Mouse (Mus musculus) embryonic facial prominence, embryonic 12.5 days (tissue): ENCODE results near the gene Ldlrad3. TPM values are rescaled to one million over a fixed set of nuclear protein-coding genes. Genes with fewer than 3 reads are reported as not detected.

Experiments
- ATAC-seq: fragments of 200-750 bp; cut with Nextera tagmentation; 2 replicates; pipeline ENCODE4 v1.8.0; 2017; ENCODE audit not compliant: insufficient number of reproducible peaks, insufficient read depth, low FRiP score, low TSS enrichment
- H3K27ac ChIP-seq: fragments of 300-500 bp; sonication (generic); 2 replicates; pipeline ENCODE4 v1.5.1; 2016; ENCODE audit warnings: mild to moderate bottlenecking
- H3K27me3 ChIP-seq: fragments of 300-500 bp; sonication (generic); 2 replicates; pipeline ENCODE4 v1.6.1; 2016; ENCODE audit warnings: mild to moderate bottlenecking, moderate library complexity
- H3K36me3 ChIP-seq: fragments of 300-500 bp; sonication (generic); 2 replicates; pipeline ENCODE4 v1.6.1; 2016; ENCODE audit warnings: mild to moderate bottlenecking
- H3K4me1 ChIP-seq: fragments of 300-500 bp; sonication (generic); 2 replicates; pipeline ENCODE4 v1.6.1; 2016
- H3K4me2 ChIP-seq: fragments of 300-500 bp; sonication (generic); replicated peaks from 2 replicates; pipeline ENCODE4 v1.6.1; 2016; ENCODE audit warnings: mild to moderate bottlenecking, moderate library complexity
- H3K4me3 ChIP-seq: fragments of 300-500 bp; sonication (generic); 2 replicates; pipeline ENCODE4 v1.5.1; 2016; ENCODE audit warnings: mild to moderate bottlenecking
- H3K9ac ChIP-seq: fragments of 300-500 bp; sonication (generic); 2 replicates; pipeline ENCODE4 v1.6.1; 2016; ENCODE audit warnings: mild to moderate bottlenecking, moderate library complexity
- H3K9me3 ChIP-seq: fragments of 300-500 bp; sonication (generic); 2 replicates; pipeline ENCODE4 v1.6.1; 2016; ENCODE audit warnings: mild to moderate bottlenecking, moderate library complexity
- WGBS: fragments of 180-500 bp; shearing (Covaris S2); methylation state at CpG from one replicate; pipeline ENCODE4 v1.1.7; 2016; 5-methylcytosine and 5-hydroxymethylcytosine counted together
- polyA plus RNA-seq: library from polyadenylated mRNA; unstranded; fragments of >200 nt; fragmentation: Nextera tagmentation; extraction: Ambion mirVana; gene quantifications from 2 replicates; pipeline ENCODE4 v1.2.1, GENCODE M21; 2016

Ldlrad3 gene
- polyA plus RNA-seq, 1 experiment from 2014 or later: 55.7 TPM

- WGBS: 60% methylated on average over 1 of the region's 1 CpGs
- peaks cover 43% of the 10 kb centered on the region for H3K4me1 ChIP-seq
- H3K4me3 ChIP-seq: no peak overlapping the region
- H3K9me3 ChIP-seq: no peaks in the 10 kb centered on the region
- ATAC-seq: no peak
- no peak overlapping the region for H3K9ac ChIP-seq
- no peaks in the 10 kb centered on the region; the same call in 1 of the 2 replicates for H3K36me3 ChIP-seq
- no peak overlapping the region for H3K4me2 ChIP-seq
- no peak overlapping the region for H3K27ac ChIP-seq
- H3K27me3 ChIP-seq: no peaks in the 10 kb centered on the region
Measured at GRCm38 (mm10) chr2:101961391-101961790, 224.8 kb downstream of the Ldlrad3 start.

DNA sequence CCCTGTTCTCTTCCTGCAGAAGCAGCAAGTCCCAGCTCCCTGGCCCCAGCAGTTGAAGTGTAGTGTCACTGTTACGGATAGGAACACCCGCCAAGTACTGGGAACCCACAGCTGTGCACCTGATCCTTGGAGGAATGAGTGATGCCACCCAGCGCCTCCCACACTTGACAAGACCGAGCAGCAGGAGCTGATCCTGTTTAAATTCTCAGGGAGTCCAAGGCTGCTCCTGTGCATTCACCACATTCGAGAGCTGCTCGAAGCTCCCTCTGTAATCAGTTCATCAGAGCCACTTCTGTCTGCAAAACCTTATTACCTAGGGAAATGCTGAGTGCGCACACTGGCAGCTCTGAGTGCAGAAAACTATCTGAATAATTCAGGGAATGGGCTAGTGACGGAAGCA is 225.5 kb downstream of the Ldlrad3 start:
- Histone ChIP-seq H3K4me1 (peaks cover 44% of the 10 kb centered on the region), H3K27me3 (no peaks in the 10 kb centered on the region), H3K9ac (no peak overlapping the region), H3K27ac (no peak overlapping the region), H3K9me3 (no peaks in the 10 kb centered on the region), H3K4me2 (no peak overlapping the region), H3K4me3 (no peak overlapping the region), H3K36me3 (no peaks in the 10 kb centered on the region; the same call in 1 of the 2 replicates)
- WGBS: 71% methylated on average over 8 of the region's 8 CpGs
- no peak for ATAC-seq

DNA sequence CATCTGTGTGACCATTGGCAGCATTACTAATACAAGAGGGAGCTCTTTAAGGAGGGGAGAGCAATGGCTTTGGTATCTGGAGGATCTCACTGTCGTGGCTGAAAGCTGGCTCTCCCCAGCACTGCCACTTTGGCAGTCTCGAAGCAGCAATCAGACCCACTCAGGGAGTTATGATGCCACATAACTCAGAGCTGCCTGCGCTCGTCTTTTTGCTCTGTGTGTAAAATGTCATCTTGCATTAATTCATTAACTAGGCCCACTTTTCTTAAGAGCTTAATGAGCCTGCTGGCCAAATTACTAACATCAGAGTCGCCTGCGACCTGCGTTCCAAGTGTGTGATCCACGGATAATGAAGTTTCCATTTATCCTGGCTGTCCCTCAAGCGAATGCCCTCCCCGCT is 230.1 kb downstream of the Ldlrad3 start:
- Histone ChIP-seq H3K27ac (no peak overlapping the region), H3K4me3 (no peak overlapping the region), H3K4me2 (no peak overlapping the region), H3K4me1 (peaks cover 16% of the 10 kb centered on the region; the same call in 1 of the 2 replicates), H3K27me3 (no peaks in the 10 kb centered on the region), H3K36me3 (peaks cover 30% of the 10 kb centered on the region), H3K9ac (no peak overlapping the region), H3K9me3 (no peaks in the 10 kb centered on the region)
- ATAC-seq: no peak
- 55% methylated on average over 10 of the region's 10 CpGs for WGBS

GRCm38 (mm10) chr2:101952951-101953361 is 233.2 kb downstream of the Ldlrad3 start:
- Histone ChIP-seq H3K9ac (no peak overlapping the region), H3K4me1 (peaks cover 10% of the 10 kb centered on the region; the same call in 1 of the 2 replicates), H3K27me3 (no peaks in the 10 kb centered on the region), H3K36me3 (peaks cover 34% of the 10 kb centered on the region), H3K27ac (no peak overlapping the region), H3K9me3 (no peaks in the 10 kb centered on the region), H3K4me2 (no peak overlapping the region), H3K4me3 (no peak overlapping the region)
- whole genome bisulfite sequencing: 86% methylated on average over 8 of the region's 8 CpGs
- no peak for ATAC-seq

DNA sequence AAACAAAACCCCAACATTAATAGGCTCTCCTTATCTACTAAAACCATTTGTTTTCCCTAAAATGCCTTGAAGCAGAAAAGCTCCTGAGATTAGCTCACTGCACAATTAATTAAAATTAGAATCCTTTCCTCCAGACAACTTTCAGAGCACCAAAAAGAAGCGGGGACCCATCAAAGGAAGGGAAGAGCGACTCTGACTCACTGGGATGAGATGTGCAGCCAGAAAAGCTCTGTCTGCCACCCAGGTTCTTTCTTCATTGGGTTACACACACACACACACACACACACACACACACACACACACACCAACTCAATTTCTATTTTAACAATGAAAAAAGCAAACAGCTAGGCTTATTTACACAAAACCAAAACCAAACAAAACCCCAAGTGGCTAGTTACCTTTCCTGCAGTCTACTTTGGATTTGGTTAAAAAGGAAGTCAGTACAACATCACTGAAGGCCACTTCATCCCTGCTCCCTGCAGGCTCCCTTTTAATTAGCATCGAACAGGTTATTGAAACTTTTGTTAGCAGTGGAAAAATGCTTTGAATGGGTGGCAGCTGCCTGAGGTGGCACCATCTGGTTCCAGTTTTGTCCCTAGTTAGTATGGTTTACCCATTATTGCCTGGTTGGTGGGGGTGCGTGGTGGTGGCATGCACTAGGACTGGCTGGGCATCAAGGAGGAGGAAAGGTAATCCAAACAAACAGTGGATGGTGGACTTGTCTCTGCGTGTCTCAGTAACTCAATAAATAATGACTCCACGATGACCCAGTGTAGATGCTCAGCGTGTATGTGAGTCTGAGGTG is 235.3 kb downstream of the Ldlrad3 start:
- H3K36me3 ChIP-seq: peaks cover 34% of the 10 kb centered on the region
- H3K9ac ChIP-seq: no peak overlapping the region
- WGBS: 62% methylated on average over 7 of the region's 7 CpGs
- H3K4me2 ChIP-seq: no peak overlapping the region
- H3K27me3 ChIP-seq: no peaks in the 10 kb centered on the region
- no peak overlapping the region for H3K27ac ChIP-seq
- ATAC-seq: no peak
- no peaks in the 10 kb centered on the region for H3K9me3 ChIP-seq
- no peak overlapping the region for H3K4me3 ChIP-seq
- 0 out of 2 replicates have a peak, but pooled peaks cover 2% of the 10 kb centered on the region for H3K4me1 ChIP-seq

GRCm38 (mm10) chr2:101935006-101935405 is 251.2 kb downstream of the Ldlrad3 start:
- WGBS: 87% methylated on average over 1 of the region's 1 CpGs
- H3K4me3 ChIP-seq: no peak overlapping the region
- no peaks in the 10 kb centered on the region for H3K9me3 ChIP-seq
- ATAC-seq: no peak
- no peak overlapping the region for H3K9ac ChIP-seq
- H3K27ac ChIP-seq: no peak overlapping the region
- no peaks in the 10 kb centered on the region for H3K36me3 ChIP-seq
- H3K27me3 ChIP-seq: no peaks in the 10 kb centered on the region
- no peak overlapping the region for H3K4me2 ChIP-seq
- no peaks in the 10 kb centered on the region for H3K4me1 ChIP-seq

DNA sequence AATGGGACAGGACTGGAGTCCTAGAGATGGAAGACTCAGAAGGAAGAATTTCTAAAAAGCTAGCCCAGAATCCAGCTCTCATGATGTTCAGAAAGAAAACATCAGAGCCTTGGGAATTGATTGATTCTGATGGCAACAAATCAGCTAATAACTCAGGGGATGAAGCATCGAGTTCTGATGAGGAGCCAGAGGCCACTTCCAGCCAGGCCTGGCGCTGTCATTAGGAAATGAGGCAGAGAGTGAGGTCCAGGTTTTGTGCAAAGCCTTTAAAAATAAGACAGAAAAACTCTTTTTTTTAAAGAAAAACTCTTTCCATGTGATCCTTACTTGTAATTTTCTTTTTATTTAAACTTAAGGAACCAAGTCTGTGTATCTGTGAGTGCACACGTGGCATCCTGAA is 252.9 kb downstream of the Ldlrad3 start:
- Histone ChIP-seq H3K9me3 (no peaks in the 10 kb centered on the region), H3K27me3 (no peaks in the 10 kb centered on the region), H3K4me3 (no peak overlapping the region), H3K36me3 (no peaks in the 10 kb centered on the region), H3K4me2 (no peak overlapping the region), H3K4me1 (no peaks in the 10 kb centered on the region), H3K27ac (no peak overlapping the region), H3K9ac (no peak overlapping the region)
- WGBS: 80% methylated on average over 3 of the region's 3 CpGs
- no peak for ATAC-seq

- Histone ChIP-seq H3K4me2 (no peak overlapping the region), H3K4me3 (no peak overlapping the region), H3K36me3 (no peaks in the 10 kb centered on the region), H3K9me3 (no peaks in the 10 kb centered on the region), H3K9ac (no peak overlapping the region), H3K27ac (no peak overlapping the region), H3K4me1 (no peaks in the 10 kb centered on the region), H3K27me3 (no peaks in the 10 kb centered on the region)
- ATAC-seq: no peak
- 71% methylated on average over 14 of the region's 14 CpGs for WGBS
Measured at GRCm38 (mm10) chr2:101932169-101932936, 253.8 kb downstream of the Ldlrad3 start.

DNA sequence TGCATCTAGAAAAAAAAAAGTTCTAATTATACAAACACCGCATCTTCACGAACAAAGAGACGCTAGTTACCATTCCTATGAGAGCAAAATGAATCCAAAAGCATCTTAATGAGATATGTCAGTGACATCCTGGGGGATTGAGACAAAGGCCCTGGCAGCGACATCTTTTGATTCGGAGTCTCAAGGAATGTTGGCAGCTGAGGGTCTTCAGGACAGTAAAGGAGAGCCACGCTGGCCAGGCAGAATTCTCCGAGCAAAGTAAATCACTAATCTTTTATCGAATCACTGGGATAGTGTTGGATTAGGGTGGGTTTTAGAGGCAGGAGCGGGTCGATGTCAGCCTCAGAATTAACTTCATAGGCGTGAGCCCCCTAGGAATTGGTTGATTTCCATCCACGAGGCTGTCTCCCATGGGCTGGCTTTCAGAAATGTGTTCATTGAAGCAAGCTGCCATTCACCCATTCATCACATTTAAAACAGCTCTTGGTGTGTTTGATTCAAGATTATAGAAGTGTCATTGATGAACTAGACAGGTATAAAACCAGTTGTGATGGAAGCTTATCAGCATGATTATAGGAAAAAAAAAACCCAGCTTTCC is 260.5 kb downstream of the Ldlrad3 start:
- no peaks in the 10 kb centered on the region for H3K36me3 ChIP-seq
- 81% methylated on average over 12 of the region's 12 CpGs for WGBS
- no peak for ATAC-seq
- H3K4me1 ChIP-seq: no peaks in the 10 kb centered on the region
- no peak overlapping the region for H3K4me2 ChIP-seq
- H3K27ac ChIP-seq: no peak overlapping the region
- H3K9me3 ChIP-seq: no peaks in the 10 kb centered on the region
- no peaks in the 10 kb centered on the region for H3K27me3 ChIP-seq
- H3K4me3 ChIP-seq: no peak overlapping the region
- H3K9ac ChIP-seq: no peak overlapping the region

- no peak overlapping the region for H3K9ac ChIP-seq
- ATAC-seq: no peak
- H3K4me3 ChIP-seq: no peak overlapping the region
- H3K27me3 ChIP-seq: no peaks in the 10 kb centered on the region
- no peak overlapping the region for H3K27ac ChIP-seq
- H3K4me2 ChIP-seq: no peak overlapping the region
- H3K4me1 ChIP-seq: 0 out of 2 replicates have a peak, but pooled peaks cover 1% of the 10 kb centered on the region
- no peaks in the 10 kb centered on the region for H3K9me3 ChIP-seq
- no peaks in the 10 kb centered on the region for H3K36me3 ChIP-seq
- WGBS: 90% methylated on average over 3 of the region's 3 CpGs
Measured at GRCm38 (mm10) chr2:101925183-101925582, 261.0 kb downstream of the Ldlrad3 start.

DNA sequence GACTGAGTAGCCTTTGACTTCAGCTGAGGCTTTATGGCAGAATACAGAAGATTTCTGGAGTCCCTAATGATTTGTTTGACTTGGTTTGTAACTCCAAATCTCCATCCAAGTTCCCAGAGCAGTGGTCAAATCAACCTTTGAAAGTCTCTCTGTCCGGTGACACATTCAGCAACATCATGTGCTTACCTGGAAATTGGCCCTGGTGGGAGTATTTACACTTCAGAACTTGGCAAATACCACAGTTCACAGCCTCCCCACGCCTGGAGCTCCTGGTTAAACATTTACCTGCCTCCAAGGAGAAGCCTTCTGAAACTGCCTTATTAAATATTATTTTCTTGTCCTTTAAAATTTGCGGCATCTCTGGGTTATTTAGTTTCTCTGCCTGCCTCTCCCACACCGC is 263.0 kb downstream of the Ldlrad3 start:
- Histone ChIP-seq H3K27me3 (no peaks in the 10 kb centered on the region), H3K27ac (no peak overlapping the region), H3K9me3 (no peaks in the 10 kb centered on the region), H3K9ac (no peak overlapping the region), H3K4me2 (no peak overlapping the region), H3K4me3 (no peak overlapping the region), H3K4me1 (0 out of 2 replicates have a peak, but pooled peaks cover 5% of the 10 kb centered on the region), H3K36me3 (no peaks in the 10 kb centered on the region)
- ATAC-seq: no peak
- 82% methylated on average over 4 of the region's 4 CpGs for WGBS
